Mouse (Mus musculus): ENCODE results near the gene Tac4. TPM values are rescaled to one million over a fixed set of nuclear protein-coding genes. Genes with fewer than 3 reads are reported as not detected.
A peak's percentile ranks its signal among the peaks of the same experiment; 100 is the strongest.

Gene Tac4
- polyA plus RNA-seq, 1 experiment from 2014 or later, result not detected

- Histone ChIP-seq H3K36me3 (ENCODE audit: control insufficient read depth, insufficient read depth) (peaks cover 30% of the 10 kb centered on the region), H3K9ac (ENCODE audit: low read depth, low read length) (no peak overlapping the region), H3K4me2 (replicated peaks; ENCODE audit: low read depth) (no peak overlapping the region), H3K27me3 (replicated peaks; ENCODE audit: control insufficient read depth, insufficient read depth, low read length) (no peaks in the 10 kb centered on the region), H3K4me3 (ENCODE audit: low read depth, low read length) (no peak overlapping the region), H3K27ac (ENCODE audit: low read depth, low read length) (peak overlapping the region; percentile 41; the same call in 1 of the 2 replicates), H3K4me1 (replicated peaks; ENCODE audit: control insufficient read depth, insufficient read depth, low read length) (peaks cover 5% of the 10 kb centered on the region; the same call in 1 of the 2 replicates), H3K9me3 (ENCODE audit: control insufficient read depth) (no peaks in the 10 kb centered on the region)
- ATAC-seq, result no peak
- peak; percentile 46 for TF ChIP-seq CTCF (IDR thresholded peaks at IDR 0.05; ENCODE audit: low read depth)
- 81% methylated on average over 7 of the region's 7 CpGs for WGBS
These were observed 44.3 kb downstream of the Tac4 start for GRCm38 (mm10) chr11:95305600-95305999.

GRCm38 (mm10) chr11:95307526-95307925 is 46.2 kb downstream of the Tac4 start:
- peaks cover 5% of the 10 kb centered on the region; the same call in 1 of the 2 replicates for H3K4me1 ChIP-seq (replicated peaks; ENCODE audit: control insufficient read depth, insufficient read depth, low read length)
- 45% methylated on average over 8 of the region's 8 CpGs for WGBS
- H3K27ac ChIP-seq (ENCODE audit: low read depth, low read length), result peak overlapping the region; percentile 58
- no peak for TF ChIP-seq CTCF (IDR thresholded peaks at IDR 0.05; ENCODE audit: low read depth)
- H3K4me2 ChIP-seq (replicated peaks; ENCODE audit: low read depth), result peak overlapping the region; percentile 74; the same call in 1 of the 2 replicates
- H3K4me3 ChIP-seq (ENCODE audit: low read depth, low read length), result no peak overlapping the region
- no peak overlapping the region for H3K9ac ChIP-seq (ENCODE audit: low read depth, low read length)
- no peaks in the 10 kb centered on the region for H3K27me3 ChIP-seq (replicated peaks; ENCODE audit: control insufficient read depth, insufficient read depth, low read length)
- H3K36me3 ChIP-seq (ENCODE audit: control insufficient read depth, insufficient read depth), result peaks cover 12% of the 10 kb centered on the region
- peak; percentile 24 for ATAC-seq
- no peaks in the 10 kb centered on the region for H3K9me3 ChIP-seq (ENCODE audit: control insufficient read depth)

GRCm38 (mm10) chr11:95309510-95310006 is 48.2 kb downstream of the Tac4 start:
- peaks cover 8% of the 10 kb centered on the region; the same call in 1 of the 2 replicates for H3K36me3 ChIP-seq (ENCODE audit: control insufficient read depth, insufficient read depth)
- peak overlapping the region; percentile 74 for H3K4me2 ChIP-seq (replicated peaks; ENCODE audit: low read depth)
- peak; percentile 88 for ATAC-seq
- H3K27ac ChIP-seq (ENCODE audit: low read depth, low read length), result peak overlapping the region; percentile 99
- H3K4me1 ChIP-seq (replicated peaks; ENCODE audit: control insufficient read depth, insufficient read depth, low read length), result peaks cover 5% of the 10 kb centered on the region; the same call in 1 of the 2 replicates
- no peaks in the 10 kb centered on the region for H3K27me3 ChIP-seq (replicated peaks; ENCODE audit: control insufficient read depth, insufficient read depth, low read length)
- H3K4me3 ChIP-seq (ENCODE audit: low read depth, low read length), result peak overlapping the region; percentile 96
- H3K9me3 ChIP-seq (ENCODE audit: control insufficient read depth), result no peaks in the 10 kb centered on the region
- no peak for TF ChIP-seq CTCF (IDR thresholded peaks at IDR 0.05; ENCODE audit: low read depth)
- 0% methylated on average over 37 of the region's 37 CpGs for WGBS
- peak overlapping the region; percentile 97 for H3K9ac ChIP-seq (ENCODE audit: low read depth, low read length)

GRCm38 (mm10) chr11:95310007-95310647 is 48.8 kb downstream of the Tac4 start, which contains the start of gene Kat7:
TSS of gene Kat7 (minus strand) at chr11:95310246.
- peak within 1 kb of the TSS; percentile 78 for H3K4me2 ChIP-seq (replicated peaks; ENCODE audit: low read depth)
- H3K27ac ChIP-seq (ENCODE audit: low read depth, low read length), result peak within 1 kb of the TSS; percentile 99
- peaks cover 5% of the 10 kb centered on the region; the same call in 1 of the 2 replicates for H3K4me1 ChIP-seq (replicated peaks; ENCODE audit: control insufficient read depth, insufficient read depth, low read length)
- peak; percentile 86 for ATAC-seq
- peak within 1 kb of the TSS; percentile 97 for H3K9ac ChIP-seq (ENCODE audit: low read depth, low read length)
- no peaks in the 10 kb centered on the region for H3K9me3 ChIP-seq (ENCODE audit: control insufficient read depth)
- no peaks in the 10 kb centered on the region for H3K27me3 ChIP-seq (replicated peaks; ENCODE audit: control insufficient read depth, insufficient read depth, low read length)
- H3K36me3 ChIP-seq (ENCODE audit: control insufficient read depth, insufficient read depth), result peaks cover 8% of the 10 kb centered on the region; the same call in 1 of the 2 replicates
- WGBS, result under 1% methylated on average over 42 of the region's 42 CpGs
- H3K4me3 ChIP-seq (ENCODE audit: low read depth, low read length), result peak within 1 kb of the TSS; percentile 96
- no peak for TF ChIP-seq CTCF (IDR thresholded peaks at IDR 0.05; ENCODE audit: low read depth)

- no peak for TF ChIP-seq CTCF (IDR thresholded peaks at IDR 0.05; ENCODE audit: low read depth)
These were observed 49.5 kb downstream of the Tac4 start for GRCm38 (mm10) chr11:95310648-95311424.

GRCm38 (mm10) chr11:95311425-95311807 is 50.1 kb downstream of the Tac4 start:
- H3K27ac ChIP-seq (ENCODE audit: low read depth, low read length), result no peak overlapping the region
- 0 out of 2 replicates have a peak overlapping the region, but pooled peaks have one; percentile 62 for H3K9ac ChIP-seq (ENCODE audit: low read depth, low read length)
- ATAC-seq, result no peak
- no peak for TF ChIP-seq CTCF (IDR thresholded peaks at IDR 0.05; ENCODE audit: low read depth)
- 36% methylated on average over 5 of the region's 5 CpGs for WGBS
- H3K9me3 ChIP-seq (ENCODE audit: control insufficient read depth), result no peaks in the 10 kb centered on the region
- no peaks in the 10 kb centered on the region for H3K27me3 ChIP-seq (replicated peaks; ENCODE audit: control insufficient read depth, insufficient read depth, low read length)
- no peak overlapping the region for H3K4me3 ChIP-seq (ENCODE audit: low read depth, low read length)
- peak overlapping the region; percentile 78 for H3K4me2 ChIP-seq (replicated peaks; ENCODE audit: low read depth)
- no peaks in the 10 kb centered on the region for H3K4me1 ChIP-seq (replicated peaks; ENCODE audit: control insufficient read depth, insufficient read depth, low read length)
- no peaks in the 10 kb centered on the region for H3K36me3 ChIP-seq (ENCODE audit: control insufficient read depth, insufficient read depth)

More at GRCm38 (mm10) chr11:95310648-95311424, 49.5 kb downstream of the Tac4 start:
- Histone ChIP-seq H3K4me3 (ENCODE audit: low read depth, low read length) (peak overlapping the region; percentile 96), H3K9ac (ENCODE audit: low read depth, low read length) (peak overlapping the region; percentile 62), H3K4me1 (replicated peaks; ENCODE audit: control insufficient read depth, insufficient read depth, low read length) (peaks cover under 1% of the 10 kb centered on the region; the same call in 1 of the 2 replicates), H3K27me3 (replicated peaks; ENCODE audit: control insufficient read depth, insufficient read depth, low read length) (no peaks in the 10 kb centered on the region), H3K27ac (ENCODE audit: low read depth, low read length) (peak overlapping the region; percentile 73), H3K9me3 (ENCODE audit: control insufficient read depth) (no peaks in the 10 kb centered on the region), H3K4me2 (replicated peaks; ENCODE audit: low read depth) (peak overlapping the region; percentile 78), H3K36me3 (ENCODE audit: control insufficient read depth, insufficient read depth) (peaks cover 2% of the 10 kb centered on the region; the same call in 1 of the 2 replicates)
- WGBS, result 4% methylated on average over 17 of the region's 17 CpGs
- no peak for ATAC-seq
